Mouse (Mus musculus): Measurements from ENCODE around the gene Rsf1.
A peak's percentile ranks its signal among the peaks of the same experiment; 100 is the strongest.

Gene Rsf1

DNA sequence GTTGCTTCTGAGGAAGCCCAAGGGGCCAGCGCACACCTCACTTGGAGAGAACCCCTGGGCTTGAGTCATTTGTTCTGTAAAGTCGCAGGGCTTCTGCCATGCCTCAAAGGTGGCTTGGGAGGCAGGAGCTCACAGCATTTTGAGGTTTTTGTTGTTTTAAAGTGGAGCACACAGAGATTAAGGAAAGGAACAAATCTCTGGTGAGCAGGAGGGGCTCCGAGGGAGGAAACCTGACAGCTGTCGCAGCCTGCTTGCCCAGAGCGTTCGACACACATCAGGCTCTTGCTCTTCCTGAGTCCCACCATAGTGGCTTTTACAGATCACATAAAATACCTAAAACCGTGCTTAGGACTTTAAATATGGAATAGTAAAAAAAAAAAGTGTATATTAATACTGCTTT lies 147.1 kb downstream of the Rsf1 start:
- no peak for DNase-seq

DNA sequence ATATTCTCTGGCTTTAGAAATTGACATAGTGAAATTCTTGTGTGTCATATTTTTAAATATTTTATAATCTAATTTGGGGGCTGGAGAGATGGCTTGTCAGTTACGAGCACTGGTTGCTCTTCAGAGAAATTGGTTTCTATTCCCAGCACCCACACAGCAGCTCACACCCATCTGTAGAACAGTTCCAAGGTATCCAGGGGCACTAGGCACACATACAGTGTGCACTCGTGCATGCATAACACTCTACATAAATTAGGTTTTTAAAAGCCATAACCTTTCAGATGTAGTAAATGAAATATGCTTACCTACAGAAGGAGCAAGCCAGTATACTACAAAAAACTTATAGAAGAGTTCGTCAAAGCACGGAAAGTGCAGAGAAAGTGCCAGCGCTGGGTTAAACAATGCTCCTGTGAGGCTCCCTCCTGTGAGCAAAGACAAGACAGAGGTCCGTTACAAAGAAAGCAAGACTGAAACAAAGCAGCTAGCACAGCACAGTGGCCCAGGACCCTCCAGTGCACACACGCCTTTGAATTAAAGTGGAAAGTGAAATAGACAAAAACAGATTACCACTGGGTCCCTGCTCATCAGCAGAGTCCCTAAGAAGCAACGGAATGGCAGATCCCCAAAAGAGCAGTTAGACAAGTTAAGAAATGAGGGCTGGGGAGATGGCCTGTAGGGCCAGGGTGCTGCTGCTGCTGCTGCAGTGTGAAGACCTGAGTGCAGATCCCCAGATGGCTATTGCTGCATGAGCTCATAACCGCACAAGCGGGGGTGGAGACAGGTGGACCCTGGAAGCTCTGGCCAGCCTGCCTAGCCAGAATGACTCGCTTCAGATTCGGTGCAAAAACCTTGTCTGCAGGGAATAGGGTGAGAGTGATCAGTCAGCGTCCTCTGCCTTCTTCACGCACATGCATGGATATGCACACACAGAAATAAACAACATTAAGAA lies 149.3 kb downstream of the Rsf1 start:
- DNase-seq, result no peak

DNA sequence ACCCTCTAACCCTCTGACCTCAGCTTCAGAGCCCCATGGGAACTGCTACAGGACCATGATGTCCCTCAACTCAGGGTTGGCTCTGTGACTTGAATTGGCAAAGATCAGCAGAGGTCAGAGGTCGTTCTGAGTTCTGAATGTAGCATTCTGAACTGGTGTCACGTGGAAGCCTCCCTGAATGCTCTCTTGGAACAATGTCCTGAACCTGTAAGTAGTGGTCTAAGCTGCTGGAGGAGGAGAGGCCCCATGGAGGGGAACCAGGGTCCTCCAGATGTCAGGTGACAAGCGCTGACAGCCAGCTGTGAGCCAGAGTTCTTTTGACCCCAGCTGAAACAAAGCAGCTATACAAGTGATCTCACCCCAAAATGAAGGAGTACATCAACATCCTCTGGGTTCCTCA lies 150.7 kb downstream of the Rsf1 start:
- no peak for DNase-seq

DNA sequence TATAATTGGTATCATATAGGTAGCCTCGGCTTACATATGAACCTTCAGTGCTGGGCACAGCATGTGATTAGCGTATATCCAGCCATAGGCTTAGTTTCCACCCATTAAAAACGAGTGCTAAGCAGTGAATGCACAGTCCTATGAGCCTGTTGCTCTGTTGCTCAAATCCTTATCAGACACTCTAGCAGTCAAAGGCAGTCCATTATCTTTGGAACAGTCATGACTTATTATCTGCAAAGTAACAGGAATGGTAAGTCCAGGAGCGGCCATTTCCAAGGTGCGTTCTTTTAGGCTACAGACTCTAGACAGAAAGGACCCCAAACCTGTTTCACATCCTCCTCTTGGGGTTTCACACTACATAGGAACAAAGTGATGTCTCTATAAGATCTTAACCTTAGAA lies 153.9 kb downstream of the Rsf1 start:
- no peak for DNase-seq

GRCm38 (mm10) chr7:97735021-97735420 lies 155.3 kb downstream of the Rsf1 start:
- no peak for DNase-seq

GRCm38 (mm10) chr7:97735886-97736420 lies 156.3 kb downstream of the Rsf1 start:
- no peak for DNase-seq

- no peak for DNase-seq
Observed at GRCm38 (mm10) chr7:97737256-97737637, 157.6 kb downstream of the Rsf1 start.

DNA sequence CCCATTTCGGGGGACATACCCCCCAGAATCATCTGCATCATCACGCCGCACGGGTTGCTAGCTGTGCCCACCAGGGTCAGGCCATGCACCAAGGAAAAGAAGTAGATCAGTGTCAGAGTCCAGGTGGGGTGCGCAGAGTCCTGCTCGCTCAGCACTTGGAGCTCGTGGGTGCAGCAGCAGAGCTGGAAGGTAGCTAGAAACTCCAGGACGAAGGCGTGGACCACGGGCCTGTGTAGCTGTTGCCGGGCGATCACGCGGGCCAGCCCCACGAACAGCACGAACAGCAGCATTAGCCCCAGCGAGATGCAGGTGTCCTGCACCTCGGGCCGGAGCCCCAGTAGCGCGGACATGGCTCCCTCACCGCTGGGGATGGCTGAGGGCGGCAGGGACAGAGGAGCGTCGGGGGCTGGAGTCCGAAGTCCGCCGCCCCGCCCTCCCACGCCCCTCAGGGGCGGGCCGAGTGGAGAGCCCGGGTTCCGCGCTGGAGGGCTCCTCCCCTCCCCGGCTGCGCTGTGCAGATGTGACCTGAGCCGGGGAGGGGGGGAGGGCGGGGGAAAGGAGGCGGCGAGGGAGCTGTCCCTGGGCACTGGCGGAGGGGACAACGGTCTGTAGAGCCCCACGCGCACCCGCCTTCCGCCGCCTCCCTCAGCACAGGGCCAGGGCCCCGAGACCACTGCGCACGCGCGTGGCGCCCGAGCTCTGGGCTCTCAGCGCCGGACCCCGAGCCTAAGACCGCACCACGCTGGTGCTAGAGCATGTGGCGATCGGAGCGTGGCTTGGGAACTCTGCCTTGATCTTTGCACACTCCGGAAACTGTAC lies 158.2 kb downstream of the Rsf1 start, which contains the start of gene Aqp11:
Gene Aqp11, minus strand, starts transcription at position 652 of the 819 bp plus-strand sequence.
- peak; percentile 74 for DNase-seq

GRCm38 (mm10) chr7:97740948-97741347 lies 161.3 kb downstream of the Rsf1 start:
- DNase-seq, result no peak

DNA sequence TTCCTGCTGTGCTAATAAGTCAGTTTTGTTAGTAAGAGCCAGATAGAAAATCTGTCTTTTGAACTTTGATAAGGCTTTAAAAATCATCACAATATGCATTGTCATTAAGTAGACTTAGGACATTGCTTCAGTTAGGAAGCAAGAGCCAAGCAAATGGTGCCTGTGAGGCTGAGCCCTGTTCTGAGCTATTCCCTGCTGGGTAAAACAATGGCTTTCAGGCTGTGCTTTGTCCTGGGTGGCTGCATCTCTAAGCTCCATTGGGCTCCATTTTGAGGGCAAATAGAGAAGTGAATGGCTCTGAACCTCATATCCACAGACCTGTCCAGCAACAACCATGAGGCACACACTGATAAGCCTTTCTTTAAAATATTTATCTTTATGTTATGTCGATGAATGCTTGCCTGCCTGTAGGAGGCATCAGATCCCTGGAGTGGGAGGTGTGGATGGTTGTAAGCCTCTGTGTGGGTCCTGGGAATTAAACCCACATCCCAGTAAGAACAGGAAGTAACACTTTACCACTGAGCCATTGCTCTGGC lies 162.1 kb downstream of the Rsf1 start:
- DNase-seq, result no peak
